Mouse (Mus musculus): ENCODE measurements around the gene Ccdc65.
A peak's percentile ranks its signal among the peaks of the same experiment; 100 is the strongest.

DNA sequence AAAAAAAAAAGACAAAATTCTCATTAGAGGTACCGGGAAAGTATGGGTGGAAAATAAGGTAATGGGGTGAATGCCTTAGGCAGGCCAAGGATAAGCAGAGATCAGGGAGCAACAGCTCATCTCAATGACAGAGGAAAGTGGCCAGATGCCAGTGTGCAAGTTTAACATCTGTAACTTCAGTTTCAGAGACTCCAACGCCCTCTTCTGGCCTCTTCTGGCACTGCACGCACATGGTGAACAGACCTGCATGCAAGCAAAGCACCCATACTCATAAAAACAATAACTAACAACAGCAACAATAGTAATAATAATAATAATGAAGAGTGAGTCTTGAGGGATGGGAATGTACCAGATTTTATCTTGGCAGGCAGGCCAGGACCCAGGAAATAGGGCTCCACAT is 22.1 kb upstream of the Ccdc65 start:
- TF ChIP-seq ZNF384 (IDR thresholded peaks at IDR 0.05; ENCODE audit: low read depth, low read length), result peak; percentile 33; the same call in 1 of the 2 replicates
- peak; percentile 51 to 65 (median 52) for TF ChIP-seq CTCF (IDR thresholded peaks at IDR 0.05 in 2 of 3, conservative IDR thresholded peaks at IDR 0.05 in 1 of 3; ENCODE audit: control insufficient read depth in 1 of 3, insufficient read depth in 1 of 3, low read depth in 2 of 3, low read length in 3 of 3, poor library complexity in 1 of 3, severe bottlenecking in 1 of 3)
- TF ChIP-seq MXI1 (IDR thresholded peaks at IDR 0.05; ENCODE audit: low read depth, low read length), result no peak
- no peak for TF ChIP-seq POLR2A (IDR thresholded peaks at IDR 0.05; ENCODE audit: control insufficient read depth in 1 of 2, insufficient read depth in 1 of 2, low read depth in 1 of 2, low read length in 2 of 2, poor library complexity in 1 of 2)
- TF ChIP-seq USF2 (IDR thresholded peaks at IDR 0.05; ENCODE audit: borderline replicate concordance in 1 of 2, insufficient read depth in 1 of 2, low read depth in 1 of 2, low read length in 2 of 2), result no peak
- TF ChIP-seq UBTF (IDR thresholded peaks at IDR 0.05; ENCODE audit: borderline replicate concordance, insufficient read depth, low read depth, low read length), result no peak
- TF ChIP-seq MAFK (IDR thresholded peaks at IDR 0.05; ENCODE audit: borderline replicate concordance, low read depth, low read length), result no peak
- no peak for TF ChIP-seq BHLHE40 (IDR thresholded peaks at IDR 0.05; ENCODE audit: borderline replicate concordance, low read depth, low read length)
- no peak for TF ChIP-seq POLR2AphosphoS5 (IDR thresholded peaks at IDR 0.05; ENCODE audit: borderline replicate concordance, low read depth, low read length)
- TF ChIP-seq POLR2AphosphoS2 (IDR thresholded peaks at IDR 0.05; ENCODE audit: low read length), result no peak
- no peak for TF ChIP-seq CHD1 (IDR thresholded peaks at IDR 0.05; ENCODE audit: low read depth, low read length)
- no peak for TF ChIP-seq EP300 (IDR thresholded peaks at IDR 0.05; ENCODE audit: low read depth in 1 of 2, low read length in 2 of 2)
- TF ChIP-seq MAX (IDR thresholded peaks at IDR 0.05; ENCODE audit: low read length), result no peak
- no peak for TF ChIP-seq NELFE (IDR thresholded peaks at IDR 0.05; ENCODE audit: low read depth, low read length)
